Mouse (Mus musculus) layer of hippocampus, postnatal 25 days (tissue): ENCODE measurements around the gene Kl. TPM values are rescaled to one million over a fixed set of nuclear protein-coding genes. Genes with fewer than 3 reads are reported as not detected.

ENCODE experiments used
- DNase-seq, 2 experiments: peaks; one replicate each; pipeline ENCODE4 v3.0.0; 2022; ENCODE audit warnings: mixed read lengths in 2 of 2, low spot score in 1 of 2; ENCODE audit errors: extremely low spot score in 1 of 2
- total RNA-seq, 2 experiments: library from RNA; stranded (reverse); gene quantifications; 2 replicates each; pipeline ENCODE4 v1.2.3; 2021

The Kl gene
- total RNA-seq, 2 experiments from 2014 or later: 8.3 to 8.9 TPM

- DNase-seq: no peak
These were observed 72.1 kb downstream of the Kl start for GRCm38 (mm10) chr5:151024483-151024882.

- no peak for DNase-seq
These were observed 73.7 kb downstream of the Kl start for GRCm38 (mm10) chr5:151026069-151026468.

- DNase-seq: no peak
These were observed 74.8 kb downstream of the Kl start for GRCm38 (mm10) chr5:151027171-151027570.

- DNase-seq: no peak
These were observed 76.5 kb downstream of the Kl start for GRCm38 (mm10) chr5:151028906-151029305.

GRCm38 (mm10) chr5:151034715-151035512 lies 82.5 kb downstream of the Kl start:
- no peak for DNase-seq

GRCm38 (mm10) chr5:151037871-151038270 lies 85.5 kb downstream of the Kl start:
- DNase-seq: no peak

GRCm38 (mm10) chr5:151042911-151043310 lies 90.5 kb downstream of the Kl start:
- no peak for DNase-seq
